Mouse (Mus musculus): ENCODE results near the gene Cyb5d1.

- no peak for TF ChIP-seq CTCF (IDR thresholded peaks at IDR 0.05; ENCODE audit: low read depth, low read length)
- TF ChIP-seq POLR2A (IDR thresholded peaks at IDR 0.05; ENCODE audit: borderline replicate concordance, low read depth, low read length), result no peak
These were observed 4.8 kb upstream of the Cyb5d1 start for GRCm38 (mm10) chr11:69400083-69400850.

Data from bone marrow macrophage, adult 2 months (primary cell).